Mouse (Mus musculus): ENCODE data around the gene 1700024P04Rik.

Gene 1700024P04Rik

GRCm38 (mm10) chr13:98963612-98964011, 20.8 kb downstream of the 1700024P04Rik start:
- DNase-seq, result no peak

GRCm38 (mm10) chr13:98958177-98958576, 26.2 kb downstream of the 1700024P04Rik start:
- no peak for DNase-seq

DNA sequence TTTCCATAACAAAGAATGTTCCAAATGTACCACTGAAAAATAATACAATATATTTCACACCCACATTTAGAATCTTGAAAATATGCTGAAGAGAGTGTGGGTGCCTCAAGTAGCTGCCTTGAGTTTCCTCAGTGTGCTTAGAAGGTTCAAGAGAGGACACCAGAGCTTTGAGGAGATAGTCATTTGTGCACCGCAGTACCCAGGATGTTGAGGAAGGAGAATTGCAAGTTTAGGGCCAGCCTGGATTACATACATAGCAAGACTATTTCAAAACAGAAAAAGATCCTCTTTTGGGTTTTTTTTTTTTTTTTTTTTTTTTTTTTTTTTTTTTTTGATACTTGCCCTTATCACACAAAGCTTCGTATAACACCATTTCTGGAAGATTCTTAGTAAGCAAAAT, 28.2 kb downstream of the 1700024P04Rik start:
- DNase-seq, result no peak

DNA sequence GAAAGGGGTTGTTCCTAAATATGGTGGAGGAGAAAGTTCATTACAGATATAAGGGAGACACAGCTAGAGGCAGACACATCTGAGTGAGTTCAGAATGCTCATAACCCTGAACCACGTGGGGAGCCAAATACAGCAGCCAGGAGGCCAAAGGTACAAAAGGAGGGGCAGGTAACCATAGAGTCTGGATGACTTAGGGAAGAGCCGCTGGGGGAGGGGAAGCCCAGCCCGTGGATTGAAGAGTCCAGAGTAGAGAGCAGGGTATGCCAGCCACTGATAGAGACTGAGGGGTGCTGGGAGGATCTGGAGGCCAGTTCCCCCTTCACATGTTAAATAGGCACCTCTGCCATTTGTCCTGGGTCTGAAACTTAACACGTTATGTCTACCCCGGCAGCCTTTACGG, 28.7 kb downstream of the 1700024P04Rik start:
- DNase-seq, result no peak

GRCm38 (mm10) chr13:98955226-98955625, 29.1 kb downstream of the 1700024P04Rik start:
- DNase-seq, result no peak

GRCm38 (mm10) chr13:98953830-98954229, 30.5 kb downstream of the 1700024P04Rik start:
- peak; percentile 33 for DNase-seq

- DNase-seq, result no peak
Observed at GRCm38 (mm10) chr13:98951951-98952350, 32.4 kb downstream of the 1700024P04Rik start.

- DNase-seq, result no peak
Observed at GRCm38 (mm10) chr13:98948146-98948545, 36.2 kb downstream of the 1700024P04Rik start.

DNA sequence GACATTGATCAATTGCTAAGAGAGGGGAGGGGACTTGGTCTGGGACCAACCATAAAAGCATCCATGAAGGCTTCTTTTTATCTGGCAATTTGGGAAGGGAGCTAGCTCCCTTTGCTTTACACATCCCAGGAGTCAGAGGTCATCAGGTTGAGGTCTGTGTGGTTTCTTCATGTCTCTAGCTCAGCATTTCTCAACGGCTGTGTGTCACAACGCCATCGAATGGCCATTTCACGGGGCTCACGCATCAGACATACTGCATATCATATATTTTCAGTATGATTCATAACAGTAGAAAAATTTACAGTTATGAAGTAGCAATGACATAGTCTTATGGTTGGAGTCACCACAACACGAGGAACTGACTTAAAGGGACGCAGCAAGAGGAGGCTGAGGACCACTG, 37.9 kb downstream of the 1700024P04Rik start:
- no peak for DNase-seq

DNA sequence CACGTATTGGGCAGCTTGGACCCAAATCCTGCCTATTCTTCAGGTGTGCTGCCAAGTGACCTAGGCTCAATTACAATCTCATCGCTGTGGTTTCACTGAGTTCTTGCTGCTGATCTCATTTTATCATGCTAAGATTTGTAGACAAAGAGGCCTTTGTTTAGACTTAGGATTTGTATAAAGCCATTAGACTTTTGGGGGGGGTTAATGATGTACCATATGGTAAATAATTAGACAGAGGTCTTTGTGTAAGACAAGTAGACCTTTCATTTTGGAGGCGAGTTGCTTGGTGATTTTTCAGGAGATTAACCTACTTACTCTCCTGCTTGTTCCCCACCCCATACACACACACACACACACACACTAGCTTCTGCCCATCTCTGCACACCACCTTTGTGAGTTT, 38.5 kb downstream of the 1700024P04Rik start:
- DNase-seq, result no peak

DNA sequence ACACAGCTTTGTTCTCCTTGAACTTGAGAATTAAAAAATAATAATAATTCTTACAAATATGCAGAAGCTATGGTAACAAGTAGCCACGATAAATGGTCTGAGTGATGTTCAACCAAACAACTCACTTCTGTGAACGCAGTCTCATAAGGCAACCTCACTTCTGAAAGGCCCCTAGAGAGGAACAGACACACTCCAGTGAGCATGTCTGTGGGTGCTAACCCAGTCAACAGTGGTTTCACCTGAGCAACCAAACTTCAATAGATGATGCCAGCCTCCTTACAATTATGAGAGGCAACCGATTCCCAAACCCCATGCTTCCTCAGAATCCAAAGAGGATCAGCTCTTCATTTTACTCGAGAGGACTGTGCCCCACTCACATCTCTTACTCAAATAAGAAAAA, 39.0 kb downstream of the 1700024P04Rik start:
- no peak for DNase-seq

GRCm38 (mm10) chr13:98944620-98945081, 39.7 kb downstream of the 1700024P04Rik start:
- DNase-seq, result no peak

GRCm38 (mm10) chr13:98942360-98942759, 42.0 kb downstream of the 1700024P04Rik start:
- DNase-seq, result no peak

- DNase-seq, result no peak
Observed at GRCm38 (mm10) chr13:98941829-98942343, 42.5 kb downstream of the 1700024P04Rik start.

GRCm38 (mm10) chr13:98937108-98937507, 47.3 kb downstream of the 1700024P04Rik start:
- no peak for DNase-seq
